Mouse (Mus musculus): ENCODE results near the gene Synj2. TPM values are rescaled to one million over a fixed set of nuclear protein-coding genes. Genes with fewer than 3 reads are reported as not detected.

Gene Synj2
- polyA plus RNA-seq, 1 experiment from 2014 or later = 3.3 TPM

DNA sequence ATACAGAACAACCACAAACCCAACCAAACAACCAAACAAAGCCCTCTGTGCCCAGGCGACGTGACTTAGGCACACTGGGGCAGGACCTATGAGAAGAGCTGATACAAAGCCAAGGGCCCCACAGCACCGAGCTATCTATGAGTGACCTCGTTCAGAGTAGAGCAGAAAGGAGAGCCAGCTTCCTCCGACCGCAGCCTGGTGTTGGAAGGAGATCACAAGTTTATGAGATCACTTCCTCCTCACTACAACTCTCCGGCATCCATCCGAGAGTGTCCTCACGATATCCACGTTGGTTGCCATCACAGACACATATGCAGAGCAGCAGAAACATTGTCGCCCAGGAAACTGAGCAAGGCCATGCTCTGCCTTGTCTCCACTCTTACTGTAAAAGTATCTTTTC lies 67.5 kb downstream of the Synj2 start:
- Histone ChIP-seq H3K4me3 (ENCODE audit: low read depth, low read length) (no peak overlapping the region), H3K27ac (replicated peaks) (peak overlapping the region; percentile 56), H3K4me1 (replicated peaks; ENCODE audit: control insufficient read depth, insufficient read depth) (peaks cover 13% of the 10 kb centered on the region; the same call in 1 of the 2 replicates), H3K36me3 (ENCODE audit: control insufficient read depth, insufficient read depth, low read length) (peaks cover 4% of the 10 kb centered on the region; the same call in 1 of the 2 replicates), H3K4me2 (replicated peaks; ENCODE audit: low read depth) (no peak overlapping the region), H3K9me3 (ENCODE audit: control insufficient read depth, low read length) (no peaks in the 10 kb centered on the region), H3K9ac (ENCODE audit: low read length) (no peak overlapping the region), H3K27me3 (ENCODE audit: control insufficient read depth, insufficient read depth, low read length) (no peaks in the 10 kb centered on the region)
- ATAC-seq (ENCODE audit: low FRiP score, low TSS enrichment) (no peak), DNase-seq (ENCODE audit: low spot score) (no peak)
- TF ChIP-seq CTCF (IDR thresholded peaks at IDR 0.05; ENCODE audit: low read depth) = no peak
- TF ChIP-seq EP300 (optimal IDR thresholded peaks at IDR 0.05) = no peak
- 65% methylated on average over 11 of the region's 11 CpGs for WGBS

- peaks cover 4% of the 10 kb centered on the region; the same call in 1 of the 2 replicates for H3K36me3 ChIP-seq (ENCODE audit: control insufficient read depth, insufficient read depth, low read length)
- no peak overlapping the region for H3K9ac ChIP-seq (ENCODE audit: low read length)
- H3K4me2 ChIP-seq (replicated peaks; ENCODE audit: low read depth) = no peak overlapping the region
- no peaks in the 10 kb centered on the region for H3K9me3 ChIP-seq (ENCODE audit: control insufficient read depth, low read length)
- H3K4me3 ChIP-seq (ENCODE audit: low read depth, low read length) = no peak overlapping the region
- TF ChIP-seq EP300 (optimal IDR thresholded peaks at IDR 0.05) (no peak), CTCF (IDR thresholded peaks at IDR 0.05; ENCODE audit: low read depth) (no peak)
- H3K27me3 ChIP-seq (ENCODE audit: control insufficient read depth, insufficient read depth, low read length) = no peaks in the 10 kb centered on the region
- 97% methylated on average over 4 of the region's 4 CpGs for WGBS
- peaks cover 13% of the 10 kb centered on the region; the same call in 1 of the 2 replicates for H3K4me1 ChIP-seq (replicated peaks; ENCODE audit: control insufficient read depth, insufficient read depth)
- H3K27ac ChIP-seq (replicated peaks) = no peak overlapping the region
- DNase-seq (ENCODE audit: low spot score) = no peak
- ATAC-seq (ENCODE audit: low FRiP score, low TSS enrichment) = no peak
Observed at GRCm38 (mm10) chr17:6009606-6010005, 68.5 kb downstream of the Synj2 start.

- H3K36me3 ChIP-seq (ENCODE audit: control insufficient read depth, insufficient read depth, low read length) = peaks cover 4% of the 10 kb centered on the region; the same call in 1 of the 2 replicates
- H3K4me1 ChIP-seq (replicated peaks; ENCODE audit: control insufficient read depth, insufficient read depth) = no peaks in the 10 kb centered on the region
- no peak for ATAC-seq (ENCODE audit: low FRiP score, low TSS enrichment)
- TF ChIP-seq CTCF (IDR thresholded peaks at IDR 0.05; ENCODE audit: low read depth) (no peak), EP300 (optimal IDR thresholded peaks at IDR 0.05) (no peak)
- no peaks in the 10 kb centered on the region for H3K9me3 ChIP-seq (ENCODE audit: control insufficient read depth, low read length)
- no peak overlapping the region for H3K4me2 ChIP-seq (replicated peaks; ENCODE audit: low read depth)
- no peaks in the 10 kb centered on the region for H3K27me3 ChIP-seq (ENCODE audit: control insufficient read depth, insufficient read depth, low read length)
- H3K27ac ChIP-seq (replicated peaks) = no peak overlapping the region
- no peak for DNase-seq (ENCODE audit: low spot score)
- H3K9ac ChIP-seq (ENCODE audit: low read length) = no peak overlapping the region
- no peak overlapping the region for H3K4me3 ChIP-seq (ENCODE audit: low read depth, low read length)
- WGBS = 83% methylated on average over 4 of the region's 4 CpGs
Observed at GRCm38 (mm10) chr17:6013079-6013478, 72.0 kb downstream of the Synj2 start.

DNA sequence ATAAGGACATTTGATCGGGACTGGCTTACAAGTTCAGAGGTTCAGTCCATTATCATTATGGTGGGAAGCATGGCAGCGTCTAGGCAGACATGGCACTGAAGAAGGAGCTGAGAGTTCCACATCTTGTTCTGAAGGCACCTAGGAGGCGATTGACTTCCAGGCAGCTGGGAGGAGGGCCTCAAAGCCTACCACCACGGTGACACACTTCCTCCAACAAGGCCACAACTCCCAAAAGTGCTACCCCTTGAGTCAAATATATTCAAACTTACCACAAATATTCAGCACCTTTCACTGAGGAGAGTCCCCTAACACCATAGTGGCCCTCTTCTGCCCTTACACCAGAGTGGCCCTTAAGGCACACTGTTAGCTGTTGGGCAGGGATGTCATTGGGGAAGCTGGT lies 73.9 kb downstream of the Synj2 start:
- Histone ChIP-seq H3K4me3 (ENCODE audit: low read depth, low read length) (no peak overlapping the region), H3K27ac (replicated peaks) (no peak overlapping the region), H3K4me1 (replicated peaks; ENCODE audit: control insufficient read depth, insufficient read depth) (no peaks in the 10 kb centered on the region), H3K4me2 (replicated peaks; ENCODE audit: low read depth) (no peak overlapping the region), H3K9ac (ENCODE audit: low read length) (no peak overlapping the region), H3K36me3 (ENCODE audit: control insufficient read depth, insufficient read depth, low read length) (peaks cover 4% of the 10 kb centered on the region; the same call in 1 of the 2 replicates), H3K27me3 (ENCODE audit: control insufficient read depth, insufficient read depth, low read length) (no peaks in the 10 kb centered on the region), H3K9me3 (ENCODE audit: control insufficient read depth, low read length) (no peaks in the 10 kb centered on the region)
- TF ChIP-seq EP300 (optimal IDR thresholded peaks at IDR 0.05) = no peak
- TF ChIP-seq CTCF (IDR thresholded peaks at IDR 0.05; ENCODE audit: low read depth) = no peak
- ATAC-seq (ENCODE audit: low FRiP score, low TSS enrichment) (no peak), DNase-seq (ENCODE audit: low spot score) (no peak)
- 90% methylated on average over 4 of the region's 4 CpGs for WGBS

- no peak overlapping the region for H3K4me3 ChIP-seq (ENCODE audit: low read depth, low read length)
- H3K4me2 ChIP-seq (replicated peaks; ENCODE audit: low read depth) = no peak overlapping the region
- H3K9me3 ChIP-seq (ENCODE audit: control insufficient read depth, low read length) = no peaks in the 10 kb centered on the region
- ATAC-seq (ENCODE audit: low FRiP score, low TSS enrichment) (peak; percentile 94), DNase-seq (ENCODE audit: low spot score) (peak; percentile 80)
- H3K27me3 ChIP-seq (ENCODE audit: control insufficient read depth, insufficient read depth, low read length) = no peaks in the 10 kb centered on the region
- no peaks in the 10 kb centered on the region; the same call in 1 of the 2 replicates for H3K36me3 ChIP-seq (ENCODE audit: control insufficient read depth, insufficient read depth, low read length)
- TF ChIP-seq CTCF (IDR thresholded peaks at IDR 0.05; ENCODE audit: low read depth) (no peak), EP300 (optimal IDR thresholded peaks at IDR 0.05) (no peak)
- WGBS = 46% methylated on average over 7 of the region's 7 CpGs
- peak overlapping the region; percentile 83 for H3K27ac ChIP-seq (replicated peaks)
- H3K9ac ChIP-seq (ENCODE audit: low read length) = no peak overlapping the region
- no peaks in the 10 kb centered on the region for H3K4me1 ChIP-seq (replicated peaks; ENCODE audit: control insufficient read depth, insufficient read depth)
Observed at GRCm38 (mm10) chr17:6016213-6016780, 75.2 kb downstream of the Synj2 start.

- no peak overlapping the region for H3K9ac ChIP-seq (ENCODE audit: low read length)
- H3K27ac ChIP-seq (replicated peaks) = peak overlapping the region; percentile 83
- no peaks in the 10 kb centered on the region for H3K9me3 ChIP-seq (ENCODE audit: control insufficient read depth, low read length)
- no peak overlapping the region for H3K4me2 ChIP-seq (replicated peaks; ENCODE audit: low read depth)
- H3K4me3 ChIP-seq (ENCODE audit: low read depth, low read length) = no peak overlapping the region
- no peaks in the 10 kb centered on the region for H3K4me1 ChIP-seq (replicated peaks; ENCODE audit: control insufficient read depth, insufficient read depth)
- no peaks in the 10 kb centered on the region; the same call in 1 of the 2 replicates for H3K36me3 ChIP-seq (ENCODE audit: control insufficient read depth, insufficient read depth, low read length)
- TF ChIP-seq CTCF (IDR thresholded peaks at IDR 0.05; ENCODE audit: low read depth) (peak; percentile 50), EP300 (optimal IDR thresholded peaks at IDR 0.05) (no peak)
- DNase-seq (ENCODE audit: low spot score) (no peak), ATAC-seq (ENCODE audit: low FRiP score, low TSS enrichment) (no peak)
- H3K27me3 ChIP-seq (ENCODE audit: control insufficient read depth, insufficient read depth, low read length) = no peaks in the 10 kb centered on the region
- WGBS = 69% methylated on average over 12 of the region's 12 CpGs
Observed at GRCm38 (mm10) chr17:6017268-6017667, 76.2 kb downstream of the Synj2 start.

All from stomach, postnatal 0 days (tissue).